Mouse (Mus musculus): ENCODE measurements at regions not wholly inside any gene's neighbourhood (a gene's known extent, or its start where the extent isn't known, plus 50 kb on each side); places are given as distances from the start of the nearest gene placed in this dataset.

DNA sequence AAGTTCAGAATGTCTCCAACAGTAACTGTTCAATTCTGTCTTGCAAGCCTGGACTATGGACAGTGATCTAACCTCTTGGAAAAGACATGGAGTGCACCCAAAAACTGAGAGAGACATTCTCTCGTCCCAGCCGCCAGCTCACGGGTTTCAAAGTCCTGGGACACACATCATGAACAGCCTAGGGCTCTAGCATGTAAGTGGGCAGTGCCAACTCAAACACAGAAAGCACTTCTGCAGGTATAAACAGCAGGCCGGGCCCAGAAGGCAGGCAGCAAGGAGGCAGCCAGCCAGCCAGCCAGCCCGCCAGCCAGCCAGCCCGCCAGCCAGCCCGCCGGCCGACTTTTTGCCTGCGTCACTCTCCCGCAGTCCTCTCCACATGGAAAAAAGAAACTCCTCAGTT, 60.3 kb upstream of the Ccn2 start:
- TF ChIP-seq CTCF (IDR thresholded peaks at IDR 0.05; ENCODE audit: control insufficient read depth, insufficient read depth, insufficient read length) (no peak), MYOG (IDR thresholded peaks at IDR 0.05; ENCODE audit: control insufficient read depth, extremely low read depth, insufficient read length) (no peak), MAX (IDR thresholded peaks at IDR 0.05) (no peak), FOSL1 (IDR thresholded peaks at IDR 0.05; ENCODE audit: insufficient read depth, low read length, poor library complexity, severe bottlenecking) (no peak), MYOD1 (IDR thresholded peaks at IDR 0.05; ENCODE audit: control insufficient read depth, insufficient read length, low read depth) (no peak)
